Mouse (Mus musculus) heart, postnatal 0 days (tissue): ENCODE results near the gene Gnb3. TPM values are rescaled to one million over a fixed set of nuclear protein-coding genes. Genes with fewer than 3 reads are reported as not detected.
"Not testable (repeated sequence)": the region's sequence is repeated elsewhere in the genome, so short reads cannot be mapped to it uniquely, and the experiment has no call there.

Experiments
- ATAC-seq: fragments of 200-750 bp; cut with Nextera tagmentation; 2 replicates; pipeline ENCODE4 v1.8.0; 2017; ENCODE audit warnings: low read depth, moderate number of reproducible peaks, moderate library complexity; ENCODE audit not compliant: insufficient read depth
- DNase-seq: peaks from one replicate; pipeline ENCODE4 v3.0.0-alpha.2; 2016; ENCODE audit warnings: low spot score
- H3K27ac ChIP-seq: fragments of 300-500 bp; sonication (generic); 2 replicates; pipeline ENCODE4 v1.5.1; 2014; ENCODE audit warnings: low read depth, mild to moderate bottlenecking
- H3K27me3 ChIP-seq: fragments of 300-500 bp; sonication (generic); 2 replicates; pipeline ENCODE4 v1.6.1; 2014; ENCODE audit warnings: low read length, mixed read lengths; ENCODE audit not compliant: control insufficient read depth, insufficient read depth
- H3K36me3 ChIP-seq: fragments of 300-500 bp; sonication (generic); replicated peaks from 2 replicates; pipeline ENCODE4 v1.6.1; 2014; ENCODE audit warnings: low read length, mixed read lengths; ENCODE audit not compliant: control insufficient read depth, insufficient read depth
- H3K4me1 ChIP-seq: fragments of 300-500 bp; sonication (generic); 2 replicates; pipeline ENCODE4 v1.6.1; 2014; ENCODE audit warnings: antibody characterized with exemption; ENCODE audit not compliant: control insufficient read depth, insufficient read depth
- H3K4me2 ChIP-seq: fragments of 300-500 bp; sonication (generic); 2 replicates; pipeline ENCODE4 v1.6.1; 2014; ENCODE audit warnings: low read depth, mild to moderate bottlenecking, low read length, moderate library complexity
- H3K4me3 ChIP-seq: fragments of 300-500 bp; sonication (generic); 2 replicates; pipeline ENCODE4 v1.5.1; 2014; ENCODE audit warnings: low read depth, low read length
- H3K9ac ChIP-seq: fragments of 300-500 bp; sonication (generic); replicated peaks from 2 replicates; pipeline ENCODE4 v1.6.1; 2014; ENCODE audit warnings: low read depth, low read length, mixed read lengths
- H3K9me3 ChIP-seq: fragments of 300-500 bp; sonication (generic); replicated peaks from 2 replicates; pipeline ENCODE4 v1.6.1; 2016; ENCODE audit warnings: low read length; ENCODE audit not compliant: control insufficient read depth
- CTCF ChIP-seq: IDR thresholded peaks from 2 replicates; pipeline ENCODE4 v1.5.1; 2016; ENCODE audit warnings: antibody characterized with exemption, control low read depth, low read depth
- EP300 ChIP-seq: IDR thresholded peaks from 2 replicates; pipeline ENCODE4 v1.6.1; 2016; ENCODE audit warnings: antibody characterized with exemption, low read depth
- WGBS: fragments of 180-500 bp; shearing (Covaris S2); extraction: QIAGEN DNeasy Blood & Tissue Kit; methylation state at CpG from one replicate; pipeline ENCODE4 v1.1.7; 2014; 5-methylcytosine and 5-hydroxymethylcytosine counted together
- polyA plus RNA-seq: library from polyadenylated mRNA; unstranded; fragments of >200 nt; fragmentation: Nextera tagmentation; extraction: Ambion mirVana; gene quantifications from 2 replicates; pipeline ENCODE4 v1.2.1, GENCODE M21; 2015
- total RNA-seq: library from RNA; depleted of rRNA; stranded (reverse); fragments of >200 nt; gene quantifications from 2 replicates; pipeline ENCODE4 v1.2.3, GENCODE M21; 2014; ENCODE audit warnings: low replicate concordance

Gnb3 gene
- total and polyA plus RNA-seq, 2 experiments from 2014 or later, result 3.3 to 4.2 TPM

- H3K4me3 ChIP-seq, result peak overlapping the region; percentile 54
- no peaks in the 10 kb centered on the region for H3K27me3 ChIP-seq
- H3K9ac ChIP-seq, result peak overlapping the region; percentile 61; the same call in 1 of the 2 replicates
- DNase-seq (no peak), ATAC-seq (no peak)
- peaks cover 17% of the 10 kb centered on the region for H3K36me3 ChIP-seq
- WGBS, result 61% methylated on average over 6 of the region's 6 CpGs
- H3K27ac ChIP-seq, result peak overlapping the region; percentile 78
- H3K4me1 ChIP-seq, result peaks cover 16% of the 10 kb centered on the region
- no peak for TF ChIP-seq EP300
- TF ChIP-seq CTCF, result no peak
- peak overlapping the region; percentile 70 for H3K4me2 ChIP-seq
- H3K9me3 ChIP-seq, result no peaks in the 10 kb centered on the region
Measured at GRCm38 (mm10) chr6:124807986-124808357, 32.1 kb downstream of the Gnb3 start.

GRCm38 (mm10) chr6:124807366-124807765, 32.7 kb downstream of the Gnb3 start:
- no peaks in the 10 kb centered on the region for H3K27me3 ChIP-seq
- peaks cover 11% of the 10 kb centered on the region for H3K4me1 ChIP-seq
- DNase-seq, result no peak
- no peak overlapping the region for H3K4me2 ChIP-seq
- ATAC-seq, result no peak
- no peak overlapping the region for H3K4me3 ChIP-seq
- TF ChIP-seq EP300 (no peak), CTCF (no peak)
- no peaks in the 10 kb centered on the region for H3K9me3 ChIP-seq
- no peak overlapping the region for H3K9ac ChIP-seq
- 43% methylated on average over 4 of the region's 4 CpGs for WGBS
- H3K36me3 ChIP-seq, result peaks cover 17% of the 10 kb centered on the region
- 0 out of 2 replicates have a peak overlapping the region, but pooled peaks have one; percentile 78 for H3K27ac ChIP-seq

GRCm38 (mm10) chr6:124806446-124807140, 33.5 kb downstream of the Gnb3 start:
- ATAC-seq (no peak), DNase-seq (no peak)
- H3K27ac ChIP-seq, result peak overlapping the region; percentile 84
- H3K9ac ChIP-seq, result no peak overlapping the region; the same call in 1 of the 2 replicates
- H3K27me3 ChIP-seq, result no peaks in the 10 kb centered on the region
- TF ChIP-seq CTCF, result no peak
- no peak for TF ChIP-seq EP300
- H3K4me2 ChIP-seq, result peak overlapping the region; percentile 58
- H3K36me3 ChIP-seq, result peaks cover 9% of the 10 kb centered on the region
- peaks cover 10% of the 10 kb centered on the region for H3K4me1 ChIP-seq
- H3K4me3 ChIP-seq, result peak overlapping the region; percentile 44; the same call in 1 of the 2 replicates
- 78% methylated on average over 7 of the region's 7 CpGs for WGBS
- H3K9me3 ChIP-seq, result no peaks in the 10 kb centered on the region

GRCm38 (mm10) chr6:124805341-124806321, 34.4 kb downstream of the Gnb3 start:
- H3K4me3 ChIP-seq, result peak overlapping the region; percentile 44
- ATAC-seq (peak; percentile 71), DNase-seq (peak; percentile 92)
- TF ChIP-seq CTCF (peak; percentile 39), EP300 (peak; percentile 37; the same call in 1 of the 2 replicates)
- H3K9me3 ChIP-seq, result no peaks in the 10 kb centered on the region
- H3K27me3 ChIP-seq, result no peaks in the 10 kb centered on the region
- peaks cover 10% of the 10 kb centered on the region for H3K4me1 ChIP-seq
- H3K36me3 ChIP-seq, result 0 out of 2 replicates have a peak, but pooled peaks cover 5% of the 10 kb centered on the region
- no peak overlapping the region; the same call in 1 of the 2 replicates for H3K9ac ChIP-seq
- WGBS, result 2% methylated on average over 34 of the region's 34 CpGs
- peak overlapping the region; percentile 58 for H3K4me2 ChIP-seq
- H3K27ac ChIP-seq, result peak overlapping the region; percentile 84

- Histone ChIP-seq H3K4me2 (no peak overlapping the region), H3K4me1 (peaks cover 10% of the 10 kb centered on the region), H3K27me3 (no peaks in the 10 kb centered on the region), H3K9ac (no peak overlapping the region), H3K27ac (no peak overlapping the region), H3K4me3 (no peak overlapping the region), H3K9me3 (no peaks in the 10 kb centered on the region), H3K36me3 (no peaks in the 10 kb centered on the region)
- no peak for TF ChIP-seq CTCF
- TF ChIP-seq EP300, result no peak
- ATAC-seq (no peak), DNase-seq (no peak)
- WGBS, result 87% methylated on average over 3 of the region's 3 CpGs
Measured at GRCm38 (mm10) chr6:124804341-124804740, 35.7 kb downstream of the Gnb3 start.

GRCm38 (mm10) chr6:124803691-124804090, 36.4 kb downstream of the Gnb3 start:
- WGBS, result 93% methylated on average over 4 of the region's 4 CpGs
- H3K9me3 ChIP-seq, ATAC-seq: not testable (repeated sequence)

More at GRCm38 (mm10) chr6:124803691-124804090, 36.4 kb downstream of the Gnb3 start:
- H3K9ac ChIP-seq, H3K27ac ChIP-seq, H3K4me1 ChIP-seq, H3K36me3 ChIP-seq, H3K4me2 ChIP-seq, DNase-seq, H3K4me3 ChIP-seq, H3K27me3 ChIP-seq: not testable (repeated sequence)
